Mouse (Mus musculus): ENCODE results near the gene Ptgfr.

GRCm38 (mm10) chr3:151868970-151869369 is 31.5 kb upstream of the Ptgfr start:
- TF ChIP-seq CTCF (IDR thresholded peaks at IDR 0.05; ENCODE audit: extremely low read depth, insufficient read depth, insufficient read length, insufficient replicate concordance) (no peak), POLR2A (IDR thresholded peaks at IDR 0.05; ENCODE audit: low read depth, low read length) (no peak)
